Comparison of ENCODE assay signal across 19 mouse cellular contexts in genomic region chr8:114891252-114891651, GRCm38 (mm10).
DNase-seq lines count a peak whose midpoint lies in the region; TF ChIP-seq lines count a peak whose summit lies in the region.
"Had no signal": no experiment of that assay in that cellular context is flagged by ENCODE, and none has a peak within 500 bp of the region (broad histone marks: within the 10 kb centered on the region; RNA-seq: fewer than 3 reads in every experiment).

No protein-coding gene starts in this region.

- H3K27ac ChIP-seq in kidney, adult 2 months (ENCODE audit: insufficient read depth, low read depth, low read length), result no peak overlapping the region
- H3K27ac ChIP-seq: embryonic facial prominence, embryonic 12.5 days; embryonic facial prominence, embryonic 15.5 days; heart, embryonic 15.5 days; hindbrain, embryonic 14.5 days; hindbrain, postnatal 0 days had no signal

- no peak for TF ChIP-seq CTCF in kidney, adult 2 months (conservative IDR thresholded peaks at IDR 0.05; ENCODE audit: insufficient read depth, insufficient read length, low read depth, low read length)

- H3K27me3 ChIP-seq in kidney, adult 2 months (replicated peaks; ENCODE audit: control insufficient read depth, insufficient read depth, low read length), result no peaks in the 10 kb centered on the region
- H3K27me3 ChIP-seq: embryonic facial prominence, embryonic 12.5 days; embryonic facial prominence, embryonic 15.5 days; heart, embryonic 12.5 days; heart, embryonic 15.5 days had no signal

- H3K4me1 ChIP-seq in kidney, adult 2 months (ENCODE audit: control insufficient read depth, insufficient read depth, low read length), result no peaks in the 10 kb centered on the region

- no peaks in the 10 kb centered on the region for H3K36me3 ChIP-seq in kidney, adult 2 months (ENCODE audit: control insufficient read depth, insufficient read depth, low read length)
- H3K36me3 ChIP-seq: embryonic facial prominence, embryonic 12.5 days; embryonic facial prominence, embryonic 15.5 days; heart, embryonic 12.5 days; heart, embryonic 15.5 days had no signal

- H3K4me3 ChIP-seq in kidney, adult 2 months (ENCODE audit: insufficient read depth, low read depth, low read length), result no peak overlapping the region
- H3K4me3 ChIP-seq: embryonic facial prominence, embryonic 12.5 days; embryonic facial prominence, embryonic 15.5 days; heart, embryonic 12.5 days; heart, embryonic 15.5 days had no signal

- peak; percentile 12 for DNase-seq in gastrocnemius, adult 18-20 months (ENCODE audit: low spot score)
- no peak for DNase-seq in gastrocnemius, postnatal 4 days (ENCODE audit: low spot score in 2 of 2)
- DNase-seq in 3T3-L1 (ENCODE audit: low read depth, low spot score) (peak; percentile 13), NIH3T3 (ENCODE audit: low read depth) (peak; percentile 10)
- no peak for DNase-seq in Muller cell, postnatal 12 days (ENCODE audit: inconsistent ontology term)
- no peak for DNase-seq in kidney, adult 2 months
- DNase-seq: adrenal gland, adult 8-10 months; adrenal gland, postnatal 25 days; gastrocnemius, postnatal 10 days; gastrocnemius, postnatal 36 days; heart, adult 11 months; heart, postnatal 4 days; kidney, adult 18-20 months had no signal

- WGBS in kidney, adult 2 months, result 94% methylated on average over 4 of the region's 4 CpGs

- no peak for TF ChIP-seq POLR2A in kidney, adult 2 months (IDR thresholded peaks at IDR 0.05; ENCODE audit: low read depth, low read length)

Comparison
In these comparisons a context has a peak if more than half of its experiments do, and no peak if none do; other contexts are left out.
1. DNase-seq: peak in gastrocnemius, adult 18-20 months (single experiment), 3T3-L1 (single experiment) and NIH3T3 (single experiment); none in gastrocnemius, postnatal 4 days (0 of 2), Muller cell, postnatal 12 days (single experiment) and kidney, adult 2 months (single experiment).